Mouse (Mus musculus) stomach, embryonic 15.5 days (tissue): ENCODE results near the gene Dock4. TPM values are rescaled to one million over a fixed set of nuclear protein-coding genes. Genes with fewer than 3 reads are reported as not detected.

Experiments used
- ATAC-seq: fragments of 200-750 bp; cut with Nextera tagmentation; 2 replicates; pipeline ENCODE4 v1.8.0; 2017; ENCODE audit warnings: low read depth, moderate number of reproducible peaks, moderate TSS enrichment; ENCODE audit not compliant: insufficient read depth, low FRiP score
- H3K27ac ChIP-seq: fragments of 300-500 bp; sonication (generic); 2 replicates; pipeline ENCODE4 v1.5.1; 2015; ENCODE audit warnings: mild to moderate bottlenecking, inconsistent platforms
- H3K27me3 ChIP-seq: fragments of 300-500 bp; sonication (generic); replicated peaks from 2 replicates; pipeline ENCODE4 v1.6.1; 2015; ENCODE audit warnings: inconsistent platforms
- H3K36me3 ChIP-seq: fragments of 300-500 bp; sonication (generic); 2 replicates; pipeline ENCODE4 v1.6.1; 2015; ENCODE audit warnings: inconsistent platforms
- H3K4me1 ChIP-seq: fragments of 300-500 bp; sonication (generic); 2 replicates; pipeline ENCODE4 v1.6.1; 2015; ENCODE audit warnings: inconsistent platforms
- H3K4me2 ChIP-seq: fragments of 300-500 bp; sonication (generic); 2 replicates; pipeline ENCODE4 v1.6.1; 2015; ENCODE audit warnings: mild to moderate bottlenecking, inconsistent platforms
- H3K4me3 ChIP-seq: fragments of 300-500 bp; sonication (generic); replicated peaks from 2 replicates; pipeline ENCODE4 v1.5.1; 2015; ENCODE audit warnings: inconsistent platforms
- H3K9ac ChIP-seq: fragments of 300-500 bp; sonication (generic); 2 replicates; pipeline ENCODE4 v1.6.1; 2015; ENCODE audit warnings: inconsistent platforms
- H3K9me3 ChIP-seq: fragments of 300-500 bp; sonication (generic); 2 replicates; pipeline ENCODE4 v1.6.1; 2016; ENCODE audit warnings: inconsistent platforms
- WGBS: fragments of 180-500 bp; shearing (Covaris S2); methylation state at CpG from one replicate; pipeline ENCODE4 v1.1.7; 2015; 5-methylcytosine and 5-hydroxymethylcytosine counted together
- polyA plus RNA-seq: library from polyadenylated mRNA; unstranded; fragments of >200 nt; fragmentation: Nextera tagmentation; extraction: Ambion mirVana; gene quantifications from 2 replicates; pipeline ENCODE4 v1.2.1, GENCODE M21; 2015

The Dock4 gene
- polyA plus RNA-seq, 1 experiment from 2014 or later: 7.8 TPM

- Histone ChIP-seq H3K9ac (no peak overlapping the region), H3K36me3 (no peaks in the 10 kb centered on the region), H3K4me1 (no peaks in the 10 kb centered on the region), H3K27ac (no peak overlapping the region), H3K27me3 (no peaks in the 10 kb centered on the region), H3K4me2 (no peak overlapping the region), H3K9me3 (no peaks in the 10 kb centered on the region), H3K4me3 (no peak overlapping the region)
- WGBS: 79% methylated on average over 3 of the region's 3 CpGs
- ATAC-seq: no peak
These were observed 443.8 kb downstream of the Dock4 start for GRCm38 (mm10) chr12:40889534-40889933.

- no peak for ATAC-seq
- Histone ChIP-seq H3K36me3 (no peaks in the 10 kb centered on the region), H3K27ac (no peak overlapping the region), H3K27me3 (no peaks in the 10 kb centered on the region), H3K9ac (no peak overlapping the region), H3K4me1 (no peaks in the 10 kb centered on the region), H3K4me2 (no peak overlapping the region), H3K9me3 (no peaks in the 10 kb centered on the region), H3K4me3 (no peak overlapping the region)
These were observed 445.4 kb downstream of the Dock4 start for GRCm38 (mm10) chr12:40891168-40891567.

- Histone ChIP-seq H3K27ac (no peak overlapping the region), H3K4me2 (no peak overlapping the region), H3K9me3 (no peaks in the 10 kb centered on the region), H3K4me1 (no peaks in the 10 kb centered on the region), H3K36me3 (no peaks in the 10 kb centered on the region), H3K4me3 (no peak overlapping the region), H3K27me3 (no peaks in the 10 kb centered on the region), H3K9ac (no peak overlapping the region)
- WGBS: 62% methylated on average over 3 of the region's 7 CpGs
- no peak; the same call in 1 of the 2 replicates for ATAC-seq
These were observed 448.0 kb downstream of the Dock4 start for GRCm38 (mm10) chr12:40893741-40894140.

GRCm38 (mm10) chr12:40894695-40895094, 448.9 kb downstream of the Dock4 start:
- H3K27me3 ChIP-seq: no peaks in the 10 kb centered on the region
- H3K4me1 ChIP-seq: no peaks in the 10 kb centered on the region
- WGBS: 86% methylated on average over 5 of the region's 5 CpGs
- ATAC-seq: no peak
- H3K4me3 ChIP-seq: no peak overlapping the region
- no peak overlapping the region for H3K9ac ChIP-seq
- no peaks in the 10 kb centered on the region for H3K9me3 ChIP-seq
- H3K36me3 ChIP-seq: no peaks in the 10 kb centered on the region
- H3K27ac ChIP-seq: no peak overlapping the region
- H3K4me2 ChIP-seq: no peak overlapping the region

Other genes starting within 250 kb of the Dock4 start
- gene Lsmem1, start 246.5 kb upstream of the Dock4 start, polyA plus RNA-seq: 0.13 and 0.18 TPM in 2 replicates
- 90.1 and 107 TPM in 2 replicates for gene Ifrd1, start 197.4 kb upstream of the Dock4 start, polyA plus RNA-seq
- gene Zfp277, start 50 bp upstream of the Dock4 start, polyA plus RNA-seq: 32.4 and 34.2 TPM in 2 replicates